Mouse (Mus musculus): Measurements from ENCODE around the gene Gm9732. TPM values are rescaled to one million over a fixed set of nuclear protein-coding genes. Genes with fewer than 3 reads are reported as not detected.
"Not testable (repeated sequence)": the region's sequence is repeated elsewhere in the genome, so short reads cannot be mapped to it uniquely, and the experiment has no call there.

Gm9732 gene
- total RNA-seq, 2 experiments from 2014 or later, result not detected

DNA sequence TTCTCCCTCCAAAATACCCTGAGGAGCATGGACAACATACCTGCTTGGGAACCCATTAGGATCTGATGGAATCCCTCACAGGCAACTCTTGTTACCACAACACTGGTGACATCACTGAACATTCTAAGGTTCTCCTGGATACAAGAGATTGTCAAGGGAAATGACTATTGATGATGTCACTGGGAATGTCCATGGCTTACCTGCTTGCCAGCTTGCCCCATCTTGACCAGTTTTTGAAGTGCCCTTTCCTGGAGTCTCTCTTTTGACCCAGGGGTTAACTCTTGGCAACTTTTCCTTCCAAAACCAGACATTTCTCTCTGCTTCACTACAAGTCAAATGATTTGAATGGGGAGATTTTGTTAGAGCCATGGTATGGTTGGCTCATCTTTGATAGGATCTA lies 72.9 kb downstream of the Gm9732 start, which contains the start of gene 1700001F09Rik:
Gene 1700001F09Rik (minus strand): TSS at position 101 of the 400 bp plus-strand sequence.
- DNase-seq (ENCODE audit: low spot score in 2 of 2); intact Hi-C loops (cut with DNase I): not testable (repeated sequence)

DNA sequence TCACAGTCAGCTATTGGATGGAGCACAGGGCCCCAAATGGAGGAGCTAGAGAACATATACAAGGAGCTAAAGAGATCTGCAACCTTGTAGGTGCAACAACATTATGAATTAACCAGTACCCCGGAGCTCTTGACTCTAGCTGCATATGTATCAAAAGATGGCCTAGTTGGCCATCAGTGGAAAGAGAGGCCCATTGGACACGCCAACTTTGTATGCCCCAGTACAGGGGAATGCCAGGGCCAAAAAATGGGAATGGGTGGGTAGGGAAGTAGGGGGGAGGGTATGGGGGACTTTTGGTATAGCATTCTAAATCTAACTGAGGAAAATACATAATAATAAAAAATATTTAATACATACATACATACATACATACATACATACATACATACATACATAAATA lies 78.1 kb downstream of the Gm9732 start:
- intact Hi-C loops (cut with DNase I); DNase-seq (ENCODE audit: low spot score in 2 of 2): not testable (repeated sequence)

Other genes starting within 250 kb of the Gm9732 start
- gene Gm8094, start 198.4 kb upstream of the Gm9732 start, total RNA-seq (2021), result not detected
- gene Gm8104, start 174.4 kb upstream of the Gm9732 start, total RNA-seq (2021), result under 1 TPM; 0.26 to 0.36 TPM
- under 1 TPM in 1 of 2 experiments, not detected in 1; 0.20 TPM for gene Gm7233, start 95.2 kb upstream of the Gm9732 start, total RNA-seq (2021)
- gene Gm8122, start 39.7 kb upstream of the Gm9732 start, total RNA-seq (2021), result not detected
- under 1 TPM; 0.29 to 0.34 TPM for gene Gm8126, start 16.4 kb upstream of the Gm9732 start, total RNA-seq (2021)
- not detected for gene Gm8127, start 18.8 kb downstream of the Gm9732 start, total RNA-seq (2021)
- gene 1700001F09Rik, start 72.8 kb downstream of the Gm9732 start, total RNA-seq (2021), result not detected
- gene Gm8138, start 141.3 kb downstream of the Gm9732 start, total RNA-seq (2021), result not detected